Mouse (Mus musculus): ENCODE data around the gene Itgb1bp2. TPM values are rescaled to one million over a fixed set of nuclear protein-coding genes. Genes with fewer than 3 reads are reported as not detected.

Gene Itgb1bp2
- polyA plus RNA-seq (2016; fragmentation: Nextera tagmentation; extraction: Ambion mirVana): 1.2 and 1.3 TPM in 2 replicates

DNA sequence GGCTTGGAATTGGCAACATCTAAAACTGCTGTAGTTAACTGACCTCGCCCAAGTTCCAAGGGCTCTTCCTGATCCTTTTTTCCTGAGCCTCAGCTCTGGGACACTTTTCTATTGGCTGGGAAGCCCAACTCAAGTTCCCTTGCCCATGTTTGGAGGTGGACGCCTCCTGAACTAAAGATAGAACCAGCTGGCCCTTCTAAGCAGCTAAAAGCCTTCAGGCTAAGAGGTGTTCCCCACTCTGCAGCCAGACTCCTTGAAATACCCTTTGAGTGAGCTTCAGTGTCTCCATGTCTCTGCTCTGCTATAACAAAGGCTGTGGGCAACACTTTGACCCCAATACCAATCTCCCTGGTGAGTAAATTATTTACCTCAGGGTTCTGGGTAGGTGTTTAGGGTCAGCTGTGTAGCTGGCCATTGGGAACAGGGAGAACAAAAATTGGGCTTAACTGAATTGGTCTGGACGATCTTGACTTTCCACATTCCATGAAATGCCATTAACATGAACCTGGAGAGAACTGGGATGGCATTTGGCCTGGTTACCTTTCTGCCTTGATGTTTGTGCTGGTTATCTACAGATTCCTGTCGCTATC, at the start of gene Itgb1bp2:
TSS of gene Itgb1bp2 (plus strand) at position 203 of the 590 bp plus-strand sequence.
- no peaks in the 10 kb centered on the region for H3K9me3 ChIP-seq (replicated peaks)
- 68% methylated on average over 4 of the region's 4 CpGs for WGBS (ENCODE audit: insufficient replicate concordance)
- no peak within 1 kb of the TSS for H3K4me2 ChIP-seq
- H3K27ac ChIP-seq: no peak within 1 kb of the TSS
- no peak for ATAC-seq
- peaks cover 81% of the 10 kb centered on the region for H3K36me3 ChIP-seq
- H3K27me3 ChIP-seq (replicated peaks): no peaks in the 10 kb centered on the region
- H3K4me3 ChIP-seq: no peak within 1 kb of the TSS
- H3K9ac ChIP-seq: no peak within 1 kb of the TSS
- no peaks in the 10 kb centered on the region for H3K4me1 ChIP-seq

DNA sequence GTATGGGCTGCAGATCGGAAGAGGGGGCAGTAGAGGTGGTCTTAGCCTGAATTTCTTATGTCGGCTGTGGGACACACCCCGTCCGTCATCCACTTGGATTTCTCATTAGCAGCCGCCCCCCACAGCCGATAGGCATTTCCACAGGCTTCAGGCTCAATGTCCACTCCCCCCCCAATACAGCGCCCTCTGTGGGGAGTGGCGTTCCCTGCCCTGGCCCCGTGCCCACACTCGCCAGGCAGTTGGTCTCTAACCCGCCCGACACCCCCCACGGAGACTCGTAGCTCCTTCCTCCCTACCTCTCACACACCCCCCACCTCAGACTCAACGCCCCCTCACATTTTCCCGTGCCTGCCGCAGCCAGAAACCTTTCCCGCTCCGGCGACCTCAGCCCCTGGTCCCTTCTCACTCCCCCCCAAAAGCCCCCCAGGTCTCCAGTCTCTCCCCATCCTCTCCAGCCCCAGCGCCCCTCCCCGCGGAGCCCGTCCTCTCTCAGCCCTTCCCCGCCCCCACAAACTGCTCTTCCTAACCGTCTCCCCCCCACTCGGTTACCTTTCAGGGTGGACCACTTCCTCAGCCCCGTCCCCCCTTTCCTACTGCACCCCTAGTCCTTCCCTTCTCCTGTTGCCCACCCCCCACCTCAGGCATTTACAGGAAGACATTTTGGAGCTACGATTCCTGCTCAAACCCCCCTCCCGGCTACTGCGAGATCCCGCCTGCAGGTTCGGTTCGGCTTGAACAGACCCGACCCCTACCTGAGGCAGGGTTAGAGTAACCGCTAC, 29.8 kb upstream of the Itgb1bp2 start:
- Histone ChIP-seq H3K4me3 (peak overlapping the region; percentile 67), H3K27me3 (replicated peaks) (peaks cover 10% of the 10 kb centered on the region; the same call in 1 of the 2 replicates), H3K27ac (peak overlapping the region; percentile 27; the same call in 1 of the 2 replicates), H3K36me3 (peaks cover 8% of the 10 kb centered on the region), H3K4me1 (peaks cover 24% of the 10 kb centered on the region), H3K9ac (peak overlapping the region; percentile 71), H3K9me3 (replicated peaks) (no peaks in the 10 kb centered on the region), H3K4me2 (peak overlapping the region; percentile 71)
- 14% methylated on average over 32 of the region's 36 CpGs for WGBS (ENCODE audit: insufficient replicate concordance)
- ATAC-seq: peak; percentile 4; the same call in 1 of the 2 replicates

- Histone ChIP-seq H3K27ac (peak overlapping the region; percentile 54; the same call in 1 of the 2 replicates), H3K4me3 (peak overlapping the region; percentile 67), H3K27me3 (replicated peaks) (peaks cover 10% of the 10 kb centered on the region; the same call in 1 of the 2 replicates), H3K9ac (peak overlapping the region; percentile 71), H3K4me2 (peak overlapping the region; percentile 71), H3K36me3 (0 out of 2 replicates have a peak, but pooled peaks cover 2% of the 10 kb centered on the region), H3K4me1 (peaks cover 24% of the 10 kb centered on the region), H3K9me3 (replicated peaks) (no peaks in the 10 kb centered on the region)
- WGBS (ENCODE audit: insufficient replicate concordance): 6% methylated on average over 54 of the region's 54 CpGs
- ATAC-seq: peak; percentile 92
Observed at GRCm38 (mm10) chrX:101419725-101420699, 28.9 kb upstream of the Itgb1bp2 start.

- Histone ChIP-seq H3K36me3 (no peaks in the 10 kb centered on the region), H3K9me3 (replicated peaks) (no peaks in the 10 kb centered on the region), H3K4me2 (peak within 1 kb of the TSS; percentile 71), H3K27me3 (replicated peaks) (peaks cover 4% of the 10 kb centered on the region; the same call in 1 of the 2 replicates), H3K9ac (peak within 1 kb of the TSS; percentile 71), H3K27ac (peak within 1 kb of the TSS; percentile 54; the same call in 1 of the 2 replicates), H3K4me1 (peaks cover 24% of the 10 kb centered on the region), H3K4me3 (peak within 1 kb of the TSS; percentile 67)
- ATAC-seq: no peak
- 35% methylated on average over 4 of the region's 4 CpGs for WGBS (ENCODE audit: insufficient replicate concordance)
Observed at GRCm38 (mm10) chrX:101420700-101421095, 28.2 kb upstream of the Itgb1bp2 start, which contains the start of gene Zmym3. Gene Zmym3 (minus strand): TSS chrX:101420849.

GRCm38 (mm10) chrX:101423462-101423861, 25.4 kb upstream of the Itgb1bp2 start:
- no peak overlapping the region for H3K4me3 ChIP-seq
- H3K27me3 ChIP-seq (replicated peaks): peaks cover 4% of the 10 kb centered on the region; the same call in 1 of the 2 replicates
- H3K9ac ChIP-seq: no peak overlapping the region
- WGBS (ENCODE audit: insufficient replicate concordance): 77% methylated on average over 2 of the region's 2 CpGs
- no peak overlapping the region for H3K4me2 ChIP-seq
- H3K36me3 ChIP-seq: no peaks in the 10 kb centered on the region
- no peak overlapping the region for H3K27ac ChIP-seq
- H3K4me1 ChIP-seq: peaks cover 27% of the 10 kb centered on the region
- no peak for ATAC-seq
- no peaks in the 10 kb centered on the region for H3K9me3 ChIP-seq (replicated peaks)

DNA sequence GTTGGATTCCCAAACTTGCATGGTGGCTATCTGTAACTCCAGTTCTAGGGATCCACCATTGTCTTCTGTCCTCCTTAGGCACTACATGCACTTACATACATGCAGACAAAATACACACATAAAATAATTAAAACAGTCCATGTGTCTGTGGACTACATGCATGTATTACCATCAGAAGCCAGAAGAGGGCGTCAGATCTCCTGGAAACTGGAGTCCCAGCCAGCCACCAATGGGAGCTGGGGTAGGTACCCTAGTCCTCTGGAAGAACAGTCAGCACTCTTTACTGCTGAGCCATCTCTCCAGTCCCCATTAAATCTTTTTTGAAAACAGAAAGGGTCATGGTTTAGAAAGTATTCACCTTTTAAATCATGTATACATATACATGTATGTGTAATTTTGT, 21.1 kb upstream of the Itgb1bp2 start:
- H3K27ac ChIP-seq: peak overlapping the region; percentile 90; the same call in 1 of the 2 replicates
- H3K9me3 ChIP-seq (replicated peaks): no peaks in the 10 kb centered on the region
- H3K27me3 ChIP-seq (replicated peaks): no peaks in the 10 kb centered on the region
- no peak for ATAC-seq
- WGBS (ENCODE audit: insufficient replicate concordance): 0% methylated on average over 1 of the region's 1 CpGs
- peaks cover 21% of the 10 kb centered on the region for H3K4me1 ChIP-seq
- no peak overlapping the region for H3K4me3 ChIP-seq
- peak overlapping the region; percentile 67; the same call in 1 of the 2 replicates for H3K4me2 ChIP-seq
- H3K9ac ChIP-seq: no peak overlapping the region
- H3K36me3 ChIP-seq: peaks cover 16% of the 10 kb centered on the region

GRCm38 (mm10) chrX:101428785-101429141, 20.1 kb upstream of the Itgb1bp2 start:
- H3K27me3 ChIP-seq (replicated peaks): no peaks in the 10 kb centered on the region
- H3K9ac ChIP-seq: peak overlapping the region; percentile 61
- H3K4me3 ChIP-seq: peak overlapping the region; percentile 74
- peak overlapping the region; percentile 67 for H3K4me2 ChIP-seq
- H3K4me1 ChIP-seq: peaks cover 21% of the 10 kb centered on the region
- peaks cover 24% of the 10 kb centered on the region for H3K36me3 ChIP-seq
- no peaks in the 10 kb centered on the region for H3K9me3 ChIP-seq (replicated peaks)
- WGBS (ENCODE audit: insufficient replicate concordance): 24% methylated on average over 7 of the region's 7 CpGs
- peak overlapping the region; percentile 90 for H3K27ac ChIP-seq
- no peak for ATAC-seq

DNA sequence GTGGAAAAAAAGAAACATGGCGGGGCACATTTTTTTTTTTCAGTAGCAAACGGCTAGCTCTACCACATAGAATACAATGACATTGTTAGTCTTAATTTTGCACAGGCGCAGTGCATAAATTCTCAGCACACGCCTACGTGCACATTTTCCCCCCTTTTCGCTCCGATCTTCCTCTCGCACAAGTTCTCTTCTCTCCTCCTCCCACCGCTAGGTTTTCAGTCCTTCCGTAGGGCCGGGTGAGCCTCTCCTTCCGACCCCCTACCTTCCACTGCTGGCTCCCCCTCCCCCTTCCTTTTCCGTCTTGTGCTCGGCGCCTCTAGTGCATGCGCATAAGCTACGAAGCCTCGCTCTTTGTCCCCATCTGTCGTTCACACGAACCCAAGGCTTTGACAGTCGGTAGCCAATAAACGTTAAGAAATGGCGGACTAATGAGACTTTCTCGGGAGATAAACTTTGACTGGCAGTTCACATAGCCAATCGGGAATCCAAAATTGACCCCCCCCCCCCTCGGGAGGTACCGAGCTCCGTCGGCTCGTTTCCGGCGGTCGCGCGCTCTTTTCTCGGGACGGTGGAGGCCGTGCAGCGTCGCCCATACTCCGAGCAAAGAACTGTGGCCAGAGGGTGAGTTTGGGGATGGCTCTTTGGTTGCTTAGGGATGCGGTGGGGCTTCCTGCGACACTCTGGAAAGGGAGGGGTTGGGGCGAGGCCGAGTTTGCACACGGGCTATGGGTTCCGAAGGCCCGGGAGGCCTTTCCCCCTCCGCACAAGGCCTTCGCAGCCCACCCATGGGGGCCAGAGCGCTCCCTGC, 19.5 kb upstream of the Itgb1bp2 start, which contains the start of gene Nono:
TSS of gene Nono (plus strand) at position 177 of the 808 bp plus-strand sequence.
- Histone ChIP-seq H3K27ac (peak within 1 kb of the TSS; percentile 90), H3K27me3 (replicated peaks) (no peaks in the 10 kb centered on the region), H3K4me2 (peak within 1 kb of the TSS; percentile 67), H3K36me3 (peaks cover 27% of the 10 kb centered on the region), H3K4me1 (peaks cover 21% of the 10 kb centered on the region), H3K4me3 (peak within 1 kb of the TSS; percentile 74), H3K9ac (peak within 1 kb of the TSS; percentile 83), H3K9me3 (replicated peaks) (no peaks in the 10 kb centered on the region)
- ATAC-seq: peak; percentile 91
- 15% methylated on average over 51 of the region's 51 CpGs for WGBS (ENCODE audit: insufficient replicate concordance)

GRCm38 (mm10) chrX:101429976-101430375, 18.9 kb upstream of the Itgb1bp2 start:
- Histone ChIP-seq H3K4me1 (peaks cover 21% of the 10 kb centered on the region), H3K27me3 (replicated peaks) (no peaks in the 10 kb centered on the region), H3K9me3 (replicated peaks) (no peaks in the 10 kb centered on the region), H3K4me3 (peak overlapping the region; percentile 74), H3K27ac (peak overlapping the region; percentile 90), H3K9ac (peak overlapping the region; percentile 83), H3K36me3 (peaks cover 32% of the 10 kb centered on the region), H3K4me2 (peak overlapping the region; percentile 67)
- ATAC-seq: peak; percentile 53
- 17% methylated on average over 14 of the region's 14 CpGs for WGBS (ENCODE audit: insufficient replicate concordance)

DNA sequence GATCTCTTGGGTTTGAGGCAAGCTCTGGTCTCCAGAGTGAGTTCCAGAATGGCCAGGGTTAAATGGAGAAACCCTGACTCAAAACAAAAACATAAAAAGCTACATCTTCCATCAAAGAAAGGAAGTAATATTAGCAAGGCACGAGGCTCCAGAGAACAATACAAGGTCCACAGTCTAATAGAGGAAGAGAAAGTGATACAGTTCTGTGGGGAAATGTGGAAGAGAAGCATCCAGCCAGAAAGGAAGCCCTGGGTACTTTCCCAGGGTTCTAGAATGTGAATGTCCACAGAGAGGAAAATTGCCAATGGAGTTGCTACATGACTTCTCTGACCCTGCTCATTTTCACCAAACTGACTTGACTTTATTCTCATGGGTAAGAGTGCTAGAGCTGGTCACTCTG, 2.3 kb downstream of the Itgb1bp2 start:
- WGBS (ENCODE audit: insufficient replicate concordance): 53% methylated on average over 1 of the region's 1 CpGs

More for the DNA sequence above, 2.3 kb downstream of the Itgb1bp2 start:
- H3K9ac ChIP-seq: no peak overlapping the region
- H3K27me3 ChIP-seq (replicated peaks): no peaks in the 10 kb centered on the region
- H3K36me3 ChIP-seq: peaks cover 63% of the 10 kb centered on the region
- H3K9me3 ChIP-seq (replicated peaks): no peaks in the 10 kb centered on the region
- no peaks in the 10 kb centered on the region for H3K4me1 ChIP-seq
- no peak overlapping the region for H3K4me3 ChIP-seq
- ATAC-seq: no peak
- no peak overlapping the region for H3K4me2 ChIP-seq
- no peak overlapping the region for H3K27ac ChIP-seq
